Mouse (Mus musculus) lung, postnatal 0 days (tissue): ENCODE results near the gene Nudt6. TPM values are rescaled to one million over a fixed set of nuclear protein-coding genes. Genes with fewer than 3 reads are reported as not detected.
A peak's percentile ranks its signal among the peaks of the same experiment; 100 is the strongest.

ENCODE experiments used
- ATAC-seq: fragments of 200-750 bp; cut with Nextera tagmentation; 2 replicates; pipeline ENCODE4 v1.8.0; 2017; ENCODE audit warnings: moderate library complexity
- DNase-seq: peaks from one replicate; pipeline ENCODE4 v3.0.0-alpha.2; 2016; ENCODE audit warnings: low spot score
- H3K27ac ChIP-seq: fragments of 300-500 bp; sonication (generic); 2 replicates; pipeline ENCODE4 v1.5.1; 2014; ENCODE audit warnings: antibody characterized with exemption, mild to moderate bottlenecking, low read length, mixed read lengths
- H3K27me3 ChIP-seq: fragments of 300-500 bp; sonication (generic); replicated peaks from 2 replicates; pipeline ENCODE4 v1.6.1; 2014; ENCODE audit warnings: low read length, mixed read lengths; ENCODE audit not compliant: insufficient read depth
- H3K36me3 ChIP-seq: fragments of 300-500 bp; sonication (generic); 2 replicates; pipeline ENCODE4 v1.6.1; 2014; ENCODE audit warnings: low read length, mixed read lengths; ENCODE audit not compliant: insufficient read depth
- H3K4me1 ChIP-seq: fragments of 300-500 bp; sonication (generic); 2 replicates; pipeline ENCODE4 v1.6.1; 2014; ENCODE audit warnings: antibody characterized with exemption, low read depth, low read length, mixed read lengths; ENCODE audit not compliant: insufficient read depth
- H3K4me2 ChIP-seq: fragments of 300-500 bp; sonication (generic); replicated peaks from 2 replicates; pipeline ENCODE4 v1.6.1; 2014; ENCODE audit warnings: low read depth, mild to moderate bottlenecking, low read length, moderate library complexity, mixed read lengths
- H3K4me3 ChIP-seq: fragments of 300-500 bp; sonication (generic); 2 replicates; pipeline ENCODE4 v1.5.1; 2014; ENCODE audit warnings: low read depth, low read length
- H3K9ac ChIP-seq: fragments of 300-500 bp; sonication (generic); replicated peaks from 2 replicates; pipeline ENCODE4 v1.6.1; 2014; ENCODE audit warnings: low read depth, mild to moderate bottlenecking
- H3K9me3 ChIP-seq: fragments of 300-500 bp; sonication (generic); 2 replicates; pipeline ENCODE4 v1.6.1; 2016; ENCODE audit warnings: low read length, mixed read lengths
- CTCF ChIP-seq: IDR thresholded peaks from 2 replicates; pipeline ENCODE4 v1.5.1; 2016; ENCODE audit warnings: antibody characterized with exemption, mild to moderate bottlenecking
- EP300 ChIP-seq: IDR thresholded peaks from 2 replicates; pipeline ENCODE4 v1.6.1; 2016; ENCODE audit warnings: antibody characterized with exemption, mild to moderate bottlenecking, control low read depth
- WGBS: fragments of 180-500 bp; shearing (Covaris S2); extraction: QIAGEN DNeasy Blood & Tissue Kit; methylation state at CpG from one replicate; pipeline ENCODE4 v1.1.7; 2014; 5-methylcytosine and 5-hydroxymethylcytosine counted together
- polyA plus RNA-seq: library from polyadenylated mRNA; unstranded; fragments of >200 nt; fragmentation: Nextera tagmentation; extraction: Ambion mirVana; gene quantifications from 2 replicates; pipeline ENCODE4 v1.2.1, GENCODE M21; 2015

Nudt6 gene
- polyA plus RNA-seq, 1 experiment from 2014 or later, result 8.8 TPM

DNA sequence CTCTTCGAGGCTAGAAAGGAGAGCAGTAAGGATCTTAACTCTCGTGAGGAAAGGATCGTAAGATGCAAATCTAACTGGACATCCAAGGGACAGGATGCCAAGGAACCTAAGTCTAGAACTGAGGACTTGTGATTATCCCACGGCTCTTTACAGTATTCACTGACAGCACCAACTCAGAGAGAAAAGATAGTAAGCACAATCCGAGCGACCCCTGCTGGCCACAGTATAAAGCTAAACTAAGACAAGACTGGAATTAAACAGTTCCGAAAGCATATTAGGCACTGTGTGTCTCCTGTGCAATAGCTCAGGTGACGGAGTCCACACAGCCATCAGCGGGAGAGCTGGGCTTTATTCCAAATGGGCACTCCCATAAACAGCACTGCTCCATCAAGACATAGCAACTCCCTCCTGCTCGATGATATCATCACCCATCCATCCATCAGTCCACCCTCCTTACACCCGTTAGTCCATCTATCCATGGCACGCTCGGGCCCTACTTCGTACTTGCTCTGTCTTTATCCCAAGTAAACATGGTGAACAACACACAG lies 5.5 kb downstream of the Nudt6 start:
- Histone ChIP-seq H3K36me3 (no peaks in the 10 kb centered on the region), H3K9ac (no peak overlapping the region), H3K27me3 (no peaks in the 10 kb centered on the region), H3K27ac (no peak overlapping the region), H3K4me1 (peaks cover 2% of the 10 kb centered on the region; the same call in 1 of the 2 replicates), H3K4me3 (no peak overlapping the region), H3K4me2 (no peak overlapping the region), H3K9me3 (no peaks in the 10 kb centered on the region)
- WGBS, result 49% methylated on average over 14 of the region's 14 CpGs
- ATAC-seq (peak; percentile 12; the same call in 1 of the 2 replicates), DNase-seq (peak; percentile 91)
- no peak for TF ChIP-seq EP300
- TF ChIP-seq CTCF, result peak; percentile 88

DNA sequence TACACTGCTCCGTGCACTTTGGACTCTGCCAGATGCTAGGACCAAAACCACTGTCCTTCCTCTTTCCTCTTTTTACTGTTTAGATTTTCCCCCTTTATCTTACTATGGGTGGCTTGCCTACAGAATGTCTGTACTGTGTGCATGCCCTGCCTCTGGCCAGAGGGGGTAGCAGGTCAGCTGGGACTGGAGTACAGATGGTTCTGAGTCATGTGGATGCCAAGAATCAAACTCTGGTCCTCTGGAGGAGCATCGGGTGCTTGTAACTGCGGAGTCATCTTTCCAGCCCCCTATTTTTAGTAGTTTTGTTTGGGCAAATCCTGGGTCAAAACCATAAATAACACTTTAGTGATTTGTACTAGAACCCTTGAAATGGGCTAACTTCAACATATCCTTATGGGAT lies 6.6 kb downstream of the Nudt6 start:
- Histone ChIP-seq H3K9me3 (no peaks in the 10 kb centered on the region), H3K4me3 (no peak overlapping the region), H3K27me3 (no peaks in the 10 kb centered on the region), H3K4me2 (no peak overlapping the region), H3K36me3 (no peaks in the 10 kb centered on the region), H3K4me1 (no peaks in the 10 kb centered on the region; the same call in 1 of the 2 replicates), H3K9ac (no peak overlapping the region), H3K27ac (no peak overlapping the region)
- no peak for ATAC-seq
- no peak for TF ChIP-seq EP300
- 78% methylated on average over 3 of the region's 3 CpGs for WGBS
- no peak for DNase-seq

DNA sequence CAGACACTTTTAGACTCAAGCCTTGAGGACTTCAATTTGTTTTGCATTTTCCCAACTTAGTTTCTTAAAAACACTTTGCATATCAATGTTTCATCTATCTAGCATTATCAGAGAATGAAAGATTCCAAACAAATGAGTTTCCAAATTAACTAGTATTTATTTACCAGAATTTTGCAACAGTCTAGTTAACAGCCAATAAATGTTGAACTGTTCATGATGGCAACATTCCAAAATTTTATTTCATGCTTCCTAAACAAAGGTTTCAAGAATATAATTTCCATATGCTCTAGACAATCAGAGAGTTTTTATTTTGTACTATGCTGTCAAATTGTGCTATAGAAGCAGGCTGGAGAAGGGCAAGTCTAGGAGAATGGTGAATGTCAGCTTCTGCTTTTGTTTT lies 12.4 kb downstream of the Nudt6 start:
- TF ChIP-seq EP300, result no peak
- TF ChIP-seq CTCF, result no peak
- no peaks in the 10 kb centered on the region for H3K4me1 ChIP-seq
- ATAC-seq (no peak), DNase-seq (no peak)
- no peak overlapping the region for H3K4me3 ChIP-seq
- H3K9ac ChIP-seq, result no peak overlapping the region
- H3K27me3 ChIP-seq, result no peaks in the 10 kb centered on the region
- no peaks in the 10 kb centered on the region for H3K9me3 ChIP-seq
- no peak overlapping the region for H3K4me2 ChIP-seq
- no peaks in the 10 kb centered on the region for H3K36me3 ChIP-seq
- no peak overlapping the region for H3K27ac ChIP-seq

DNA sequence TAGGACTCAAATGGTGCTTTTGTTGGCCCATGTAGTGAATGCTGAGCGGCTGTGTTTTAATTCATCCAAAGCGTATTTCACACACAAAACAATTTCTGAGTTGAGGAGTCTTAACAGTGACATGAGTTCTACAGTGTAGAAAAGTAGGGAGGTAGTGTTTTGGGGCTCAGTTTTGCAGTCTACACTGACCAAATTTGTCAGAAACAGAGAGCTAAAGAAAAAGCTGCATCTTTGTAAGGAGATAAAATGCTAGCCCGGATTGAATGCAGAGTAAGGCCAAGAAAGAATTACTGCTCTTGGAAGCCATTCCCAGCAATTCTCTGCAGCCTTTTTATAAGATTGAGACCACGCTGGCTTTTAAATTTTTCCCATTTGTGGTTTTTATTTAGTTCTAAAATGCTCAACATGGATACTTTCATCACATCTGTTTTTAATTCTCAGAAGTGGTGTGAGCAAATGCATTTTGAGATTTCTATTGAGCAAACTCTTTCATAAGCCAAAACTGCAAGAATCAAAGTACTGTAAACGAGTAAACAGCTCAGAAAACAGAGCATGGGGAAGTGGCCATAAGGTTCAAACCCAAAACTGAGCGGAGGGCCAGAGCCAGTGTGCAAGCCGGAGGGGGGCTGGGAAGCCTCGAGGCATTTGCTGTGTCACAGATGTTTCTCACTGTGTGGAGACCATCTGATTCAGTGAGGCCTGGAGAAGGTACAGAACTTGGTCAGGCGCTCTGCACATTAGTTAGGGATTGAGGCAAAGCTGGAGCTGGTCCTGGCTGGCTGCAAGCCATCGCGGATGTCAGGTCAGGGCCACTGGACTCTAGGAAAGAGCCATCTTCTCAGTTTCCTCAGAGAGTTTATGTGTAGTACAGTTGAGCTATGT lies 18.0 kb downstream of the Nudt6 start:
- ATAC-seq (peak; percentile 6; the same call in 1 of the 2 replicates), DNase-seq (peak; percentile 47)
- WGBS, result 67% methylated on average over 11 of the region's 11 CpGs
- Histone ChIP-seq H3K9ac (no peak overlapping the region), H3K27me3 (no peaks in the 10 kb centered on the region), H3K4me2 (no peak overlapping the region), H3K9me3 (no peaks in the 10 kb centered on the region), H3K4me1 (no peaks in the 10 kb centered on the region), H3K27ac (no peak overlapping the region), H3K4me3 (no peak overlapping the region), H3K36me3 (no peaks in the 10 kb centered on the region)
- no peak for TF ChIP-seq EP300
- no peak for TF ChIP-seq CTCF

DNA sequence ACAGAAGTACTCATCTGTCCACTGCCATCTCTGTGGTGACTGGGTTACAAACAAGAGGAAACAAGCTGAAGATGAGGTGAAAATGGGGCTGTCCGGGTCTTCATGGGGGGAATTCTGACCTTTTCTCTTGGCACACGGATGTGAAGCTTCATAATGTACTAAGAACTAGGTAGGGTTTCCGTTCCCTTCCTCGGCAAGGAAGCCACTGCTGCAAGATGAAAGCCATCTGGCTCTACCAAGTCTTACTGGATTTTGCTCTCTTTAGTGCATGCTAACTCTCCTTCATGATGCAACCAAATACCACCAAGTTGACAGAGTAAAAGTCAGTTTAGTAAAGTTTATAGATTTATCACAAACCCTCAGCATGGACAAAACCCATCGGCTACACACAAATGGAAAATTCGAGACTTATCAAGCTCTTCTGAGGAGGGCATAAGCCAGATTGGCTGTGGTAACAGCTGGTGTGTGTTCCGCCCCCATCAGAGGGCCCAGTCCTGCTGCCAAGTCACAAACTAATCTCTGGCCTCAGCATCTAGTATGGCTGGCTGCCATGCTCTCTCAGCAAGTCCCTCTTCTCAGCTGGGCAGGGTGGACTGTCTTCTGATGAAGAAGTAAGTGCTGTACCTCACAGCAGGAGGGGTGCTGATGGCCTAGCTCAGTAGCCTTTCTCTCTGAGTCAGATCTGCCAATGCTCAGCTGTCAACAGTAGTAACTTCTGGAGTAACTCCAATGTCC lies 21.2 kb downstream of the Nudt6 start:
- peak; percentile 90 for ATAC-seq
- peak overlapping the region; percentile 35 for H3K27ac ChIP-seq
- H3K4me1 ChIP-seq, result no peaks in the 10 kb centered on the region
- H3K4me3 ChIP-seq, result no peak overlapping the region
- no peaks in the 10 kb centered on the region for H3K36me3 ChIP-seq
- H3K27me3 ChIP-seq, result no peaks in the 10 kb centered on the region
- H3K4me2 ChIP-seq, result no peak overlapping the region
- TF ChIP-seq EP300 (no peak), CTCF (no peak)
- peak; percentile 79 for DNase-seq
- H3K9ac ChIP-seq, result no peak overlapping the region
- 60% methylated on average over 7 of the region's 7 CpGs for WGBS
- H3K9me3 ChIP-seq, result no peaks in the 10 kb centered on the region

DNA sequence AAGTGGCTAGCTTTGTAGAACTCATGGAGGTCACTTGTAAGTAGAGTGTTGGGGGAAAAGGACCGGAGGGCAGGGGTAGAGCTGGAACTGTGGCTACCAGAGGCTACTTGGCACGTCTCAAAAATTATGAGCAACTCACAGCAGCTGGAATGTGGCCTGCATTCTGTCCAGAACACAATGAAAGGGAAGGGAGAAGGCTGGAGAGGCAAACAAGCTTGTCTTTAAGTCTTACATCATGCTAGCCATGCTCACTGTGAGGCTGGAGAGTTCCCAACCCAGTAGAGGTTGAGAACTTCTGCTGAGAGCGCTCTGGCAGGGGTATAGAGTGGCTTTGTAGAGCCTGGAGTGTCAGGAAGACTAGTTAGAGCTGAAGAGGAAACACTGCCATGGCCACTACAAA lies 22.4 kb downstream of the Nudt6 start:
- no peaks in the 10 kb centered on the region for H3K9me3 ChIP-seq
- peak overlapping the region; percentile 35; the same call in 1 of the 2 replicates for H3K27ac ChIP-seq
- no peaks in the 10 kb centered on the region for H3K36me3 ChIP-seq
- ATAC-seq (no peak), DNase-seq (no peak)
- WGBS, result 73% methylated on average over 3 of the region's 3 CpGs
- H3K9ac ChIP-seq, result no peak overlapping the region
- TF ChIP-seq CTCF (no peak), EP300 (no peak)
- H3K4me3 ChIP-seq, result no peak overlapping the region
- no peaks in the 10 kb centered on the region for H3K4me1 ChIP-seq
- H3K4me2 ChIP-seq, result no peak overlapping the region
- H3K27me3 ChIP-seq, result no peaks in the 10 kb centered on the region
